Mouse (Mus musculus): ENCODE measurements around the gene Rad51d. TPM values are rescaled to one million over a fixed set of nuclear protein-coding genes. Genes with fewer than 3 reads are reported as not detected.
A peak's percentile ranks its signal among the peaks of the same experiment; 100 is the strongest.
"Not testable (repeated sequence)": the region's sequence is repeated elsewhere in the genome, so short reads cannot be mapped to it uniquely, and the experiment has no call there.

Gene Rad51d
- total and polyA plus RNA-seq, 2 experiments from 2014 or later, result 11.0 to 11.2 TPM

- 93% methylated on average over 8 of the region's 8 CpGs for WGBS
- H3K27ac ChIP-seq (ENCODE audit: low read depth, low read length), result no peak overlapping the region
Observed at GRCm38 (mm10) chr11:82833929-82834328, 56.5 kb downstream of the Rad51d start.

GRCm38 (mm10) chr11:82832402-82832801 is 58.0 kb downstream of the Rad51d start:
- DNase-seq (ENCODE audit: low spot score); H3K4me3 ChIP-seq (ENCODE audit: low read depth, low read length); H3K27ac ChIP-seq (ENCODE audit: low read depth, low read length); H3K9ac ChIP-seq (replicated peaks; ENCODE audit: low read length, poor library complexity, severe bottlenecking); H3K4me1 ChIP-seq (ENCODE audit: insufficient read depth, low read length); H3K27me3 ChIP-seq (ENCODE audit: insufficient read depth, low read length); H3K9me3 ChIP-seq (ENCODE audit: low read length); H3K36me3 ChIP-seq (ENCODE audit: insufficient read depth, low read length); H3K4me2 ChIP-seq (ENCODE audit: low read depth, low read length, poor library complexity, severe bottlenecking); ATAC-seq (ENCODE audit: low FRiP score): not testable (repeated sequence)
- 83% methylated on average over 10 of the region's 10 CpGs for WGBS

More at GRCm38 (mm10) chr11:82833929-82834328, 56.5 kb downstream of the Rad51d start:
- TF ChIP-seq CTCF (IDR thresholded peaks at IDR 0.05), result no peak
- Histone ChIP-seq H3K4me1 (ENCODE audit: insufficient read depth, low read length) (peaks cover 10% of the 10 kb centered on the region; the same call in 1 of the 2 replicates), H3K36me3 (ENCODE audit: insufficient read depth, low read length) (no peaks in the 10 kb centered on the region), H3K4me2 (ENCODE audit: low read depth, low read length, poor library complexity, severe bottlenecking) (no peak overlapping the region), H3K27me3 (ENCODE audit: insufficient read depth, low read length) (no peaks in the 10 kb centered on the region), H3K4me3 (ENCODE audit: low read depth, low read length) (no peak overlapping the region), H3K9ac (replicated peaks; ENCODE audit: low read length, poor library complexity, severe bottlenecking) (no peak overlapping the region), H3K9me3 (ENCODE audit: low read length) (no peaks in the 10 kb centered on the region)
- no peak for DNase-seq (ENCODE audit: low spot score)
- ATAC-seq (ENCODE audit: low FRiP score), result no peak

- no peaks in the 10 kb centered on the region for H3K27me3 ChIP-seq (ENCODE audit: insufficient read depth, low read length)
- ATAC-seq (ENCODE audit: low FRiP score) (no peak), DNase-seq (ENCODE audit: low spot score) (peak; percentile 74)
- H3K9ac ChIP-seq (replicated peaks; ENCODE audit: low read length, poor library complexity, severe bottlenecking), result peak overlapping the region; percentile 1; the same call in 1 of the 2 replicates
- no peaks in the 10 kb centered on the region for H3K9me3 ChIP-seq (ENCODE audit: low read length)
- no peak for TF ChIP-seq CTCF (IDR thresholded peaks at IDR 0.05)
- no peaks in the 10 kb centered on the region for H3K4me1 ChIP-seq (ENCODE audit: insufficient read depth, low read length)
- peak overlapping the region; percentile 3; the same call in 1 of the 2 replicates for H3K4me2 ChIP-seq (ENCODE audit: low read depth, low read length, poor library complexity, severe bottlenecking)
- no peaks in the 10 kb centered on the region for H3K36me3 ChIP-seq (ENCODE audit: insufficient read depth, low read length)
- no peak overlapping the region for H3K27ac ChIP-seq (ENCODE audit: low read depth, low read length)
- H3K4me3 ChIP-seq (ENCODE audit: low read depth, low read length), result no peak overlapping the region
- 23% methylated on average over 10 of the region's 10 CpGs for WGBS
Observed at GRCm38 (mm10) chr11:82831008-82831893, 59.2 kb downstream of the Rad51d start.

GRCm38 (mm10) chr11:82826818-82827217 is 63.6 kb downstream of the Rad51d start:
- Histone ChIP-seq H3K9me3 (ENCODE audit: low read length) (no peaks in the 10 kb centered on the region), H3K4me2 (ENCODE audit: low read depth, low read length, poor library complexity, severe bottlenecking) (no peak overlapping the region), H3K9ac (replicated peaks; ENCODE audit: low read length, poor library complexity, severe bottlenecking) (no peak overlapping the region), H3K4me1 (ENCODE audit: insufficient read depth, low read length) (no peaks in the 10 kb centered on the region), H3K36me3 (ENCODE audit: insufficient read depth, low read length) (no peaks in the 10 kb centered on the region), H3K27ac (ENCODE audit: low read depth, low read length) (no peak overlapping the region), H3K27me3 (ENCODE audit: insufficient read depth, low read length) (no peaks in the 10 kb centered on the region), H3K4me3 (ENCODE audit: low read depth, low read length) (no peak overlapping the region)
- no peak for DNase-seq (ENCODE audit: low spot score)
- no peak for ATAC-seq (ENCODE audit: low FRiP score)
- no peak for TF ChIP-seq CTCF (IDR thresholded peaks at IDR 0.05)

Other genes with a start within 250 kb of the Rad51d start
- gene Cct6b, start 126.3 kb downstream of the Rad51d start, total RNA-seq (2014; rRNA removed), result 0.24 TPM in 1 of 2 replicates, not detected in the other
- gene Cct6b, start 126.3 kb downstream of the Rad51d start, polyA plus RNA-seq (2015; fragmentation: Nextera tagmentation; extraction: Ambion mirVana), result 0.25 and 0.44 TPM in 2 replicates
- gene Zfp830, start 126.3 kb downstream of the Rad51d start, total RNA-seq (2014; rRNA removed), result 15.7 and 18.7 TPM in 2 replicates
- gene Zfp830, start 126.3 kb downstream of the Rad51d start, polyA plus RNA-seq (2015; fragmentation: Nextera tagmentation; extraction: Ambion mirVana), result 17.4 and 17.9 TPM in 2 replicates
- 39.2 and 44.4 TPM in 2 replicates for gene Lig3, start 109.5 kb downstream of the Rad51d start, total RNA-seq (2014; rRNA removed)
- gene Lig3, start 109.5 kb downstream of the Rad51d start, polyA plus RNA-seq (2015; fragmentation: Nextera tagmentation; extraction: Ambion mirVana), result 14.2 and 16.4 TPM in 2 replicates
- 2.0 and 7.8 TPM in 2 replicates for gene Rffl, start 19.4 kb downstream of the Rad51d start, total RNA-seq (2014; rRNA removed)
- 2.0 and 2.5 TPM in 2 replicates for gene Rffl, start 19.4 kb downstream of the Rad51d start, polyA plus RNA-seq (2015; fragmentation: Nextera tagmentation; extraction: Ambion mirVana)
- not detected in 2 replicates for gene Fndc8, start 1.5 kb upstream of the Rad51d start, total RNA-seq (2014; rRNA removed)
- 0.22 and 0.27 TPM in 2 replicates for gene Fndc8, start 1.5 kb upstream of the Rad51d start, polyA plus RNA-seq (2015; fragmentation: Nextera tagmentation; extraction: Ambion mirVana)
- gene Nle1, start 17.8 kb upstream of the Rad51d start, total RNA-seq (2014; rRNA removed), result 24.9 and 28.7 TPM in 2 replicates
- 29.8 and 30.1 TPM in 2 replicates for gene Nle1, start 17.8 kb upstream of the Rad51d start, polyA plus RNA-seq (2015; fragmentation: Nextera tagmentation; extraction: Ambion mirVana)
- gene Unc45b, start 19.9 kb upstream of the Rad51d start, total RNA-seq (2014; rRNA removed), result 0.05 and 0.19 TPM in 2 replicates
- gene Unc45b, start 19.9 kb upstream of the Rad51d start, polyA plus RNA-seq (2015; fragmentation: Nextera tagmentation; extraction: Ambion mirVana), result 2.9 and 3.1 TPM in 2 replicates
- 3.9 and 4.0 TPM in 2 replicates for gene Slfn5, start 60.7 kb upstream of the Rad51d start, total RNA-seq (2014; rRNA removed)
- 2.0 and 2.5 TPM in 2 replicates for gene Slfn5, start 60.7 kb upstream of the Rad51d start, polyA plus RNA-seq (2015; fragmentation: Nextera tagmentation; extraction: Ambion mirVana)
- gene Slfn9, start 101.2 kb upstream of the Rad51d start, total RNA-seq (2014; rRNA removed), result 0.99 and 1.6 TPM in 2 replicates
- gene Slfn9, start 101.2 kb upstream of the Rad51d start, polyA plus RNA-seq (2015; fragmentation: Nextera tagmentation; extraction: Ambion mirVana), result 0.52 and 0.53 TPM in 2 replicates
- gene Slfn8, start 130.2 kb upstream of the Rad51d start, total RNA-seq (2014; rRNA removed), result 0.16 and 0.52 TPM in 2 replicates
- 0.12 and 0.15 TPM in 2 replicates for gene Slfn8, start 130.2 kb upstream of the Rad51d start, polyA plus RNA-seq (2015; fragmentation: Nextera tagmentation; extraction: Ambion mirVana)
- 1.7 and 1.9 TPM in 2 replicates for gene Slfn2, start 174.5 kb upstream of the Rad51d start, total RNA-seq (2014; rRNA removed)
- gene Slfn2, start 174.5 kb upstream of the Rad51d start, polyA plus RNA-seq (2015; fragmentation: Nextera tagmentation; extraction: Ambion mirVana), result 1.4 and 1.8 TPM in 2 replicates
- gene Slfn1, start 226.2 kb upstream of the Rad51d start, total RNA-seq (2014; rRNA removed), result not detected in 2 replicates
- gene Slfn1, start 226.2 kb upstream of the Rad51d start, polyA plus RNA-seq (2015; fragmentation: Nextera tagmentation; extraction: Ambion mirVana), result 0.11 TPM in 1 of 2 replicates, not detected in the other